Mouse (Mus musculus) kidney, postnatal 0 days (tissue): ENCODE results near the gene Adrb1. TPM values are rescaled to one million over a fixed set of nuclear protein-coding genes. Genes with fewer than 3 reads are reported as not detected.

ENCODE experiments used
- ATAC-seq: fragments of 200-750 bp; cut with Nextera tagmentation; replicated peaks from 2 replicates; pipeline ENCODE4 v1.8.0; 2017; ENCODE audit warnings: low read depth, moderate number of reproducible peaks, moderate TSS enrichment, moderate library complexity; ENCODE audit not compliant: low FRiP score
- DNase-seq: peaks from one replicate; pipeline ENCODE4 v3.0.0-alpha.2; 2016; ENCODE audit warnings: low spot score
- H3K27ac ChIP-seq: fragments of 300-500 bp; sonication (generic); 2 replicates; pipeline ENCODE4 v1.5.1; 2014; ENCODE audit warnings: mild to moderate bottlenecking
- H3K27me3 ChIP-seq: fragments of 300-500 bp; sonication (generic); 2 replicates; pipeline ENCODE4 v1.6.1; 2014; ENCODE audit warnings: low read length, mixed read lengths; ENCODE audit not compliant: insufficient read depth
- H3K36me3 ChIP-seq: fragments of 300-500 bp; sonication (generic); 2 replicates; pipeline ENCODE4 v1.6.1; 2014; ENCODE audit warnings: low read length, mixed read lengths; ENCODE audit not compliant: insufficient read depth
- H3K4me1 ChIP-seq: fragments of 300-500 bp; sonication (generic); replicated peaks from 2 replicates; pipeline ENCODE4 v1.6.1; 2014; ENCODE audit warnings: antibody characterized with exemption, low read length, mixed read lengths; ENCODE audit not compliant: insufficient read depth
- H3K4me2 ChIP-seq: fragments of 300-500 bp; sonication (generic); 2 replicates; pipeline ENCODE4 v1.6.1; 2014; ENCODE audit warnings: mild to moderate bottlenecking, low read length, moderate library complexity, mixed read lengths
- H3K4me3 ChIP-seq: fragments of 300-500 bp; sonication (generic); replicated peaks from 2 replicates; pipeline ENCODE4 v1.5.1; 2014; ENCODE audit warnings: low read depth, low read length
- H3K9ac ChIP-seq: fragments of 300-500 bp; sonication (generic); 2 replicates; pipeline ENCODE4 v1.6.1; 2014; ENCODE audit warnings: low read depth, low read length
- H3K9me3 ChIP-seq: fragments of 300-500 bp; sonication (generic); replicated peaks from 2 replicates; pipeline ENCODE4 v1.6.1; 2016; ENCODE audit warnings: low read length, inconsistent platforms, mixed read lengths
- CTCF ChIP-seq: IDR thresholded peaks from 2 replicates; pipeline ENCODE4 v1.5.1; 2016; ENCODE audit warnings: antibody characterized with exemption, low read depth, mild to moderate bottlenecking, moderate library complexity
- WGBS: fragments of 180-500 bp; shearing (Covaris S2); extraction: QIAGEN DNeasy Blood & Tissue Kit; methylation state at CpG from one replicate; pipeline ENCODE4 v1.1.7; 2014; 5-methylcytosine and 5-hydroxymethylcytosine counted together
- polyA plus RNA-seq: library from polyadenylated mRNA; unstranded; fragments of >200 nt; fragmentation: Nextera tagmentation; extraction: Ambion mirVana; gene quantifications from 2 replicates; pipeline ENCODE4 v1.2.1, GENCODE M21; 2015

Gene Adrb1
- polyA plus RNA-seq, 1 experiment from 2014 or later = 0.55 TPM

- Histone ChIP-seq H3K4me2 (no peak overlapping the region), H3K36me3 (no peaks in the 10 kb centered on the region), H3K4me3 (no peak overlapping the region), H3K9ac (no peak overlapping the region), H3K27ac (no peak overlapping the region), H3K27me3 (no peaks in the 10 kb centered on the region), H3K4me1 (no peaks in the 10 kb centered on the region), H3K9me3 (no peaks in the 10 kb centered on the region)
- ATAC-seq = no peak
- no peak for DNase-seq
- no peak for TF ChIP-seq CTCF
- 73% methylated on average over 12 of the region's 12 CpGs for WGBS
Measured at GRCm38 (mm10) chr19:56688661-56689335, 33.2 kb upstream of the Adrb1 start.

- no peak for DNase-seq
- no peak for ATAC-seq
Measured at GRCm38 (mm10) chr19:56689493-56689892, 32.5 kb upstream of the Adrb1 start.

GRCm38 (mm10) chr19:56691103-56691502 lies 30.9 kb upstream of the Adrb1 start:
- no peaks in the 10 kb centered on the region for H3K9me3 ChIP-seq
- H3K9ac ChIP-seq = no peak overlapping the region
- ATAC-seq = no peak
- no peak for DNase-seq
- H3K4me3 ChIP-seq = no peak overlapping the region
- no peaks in the 10 kb centered on the region for H3K36me3 ChIP-seq
- no peaks in the 10 kb centered on the region for H3K4me1 ChIP-seq
- H3K27me3 ChIP-seq = no peaks in the 10 kb centered on the region
- WGBS = 90% methylated on average over 3 of the region's 3 CpGs
- no peak overlapping the region for H3K4me2 ChIP-seq
- no peak for TF ChIP-seq CTCF
- H3K27ac ChIP-seq = no peak overlapping the region

More at GRCm38 (mm10) chr19:56689493-56689892, 32.5 kb upstream of the Adrb1 start:
- Histone ChIP-seq H3K9me3 (no peaks in the 10 kb centered on the region), H3K27me3 (no peaks in the 10 kb centered on the region), H3K4me2 (no peak overlapping the region), H3K27ac (no peak overlapping the region), H3K4me1 (no peaks in the 10 kb centered on the region), H3K36me3 (no peaks in the 10 kb centered on the region), H3K4me3 (no peak overlapping the region), H3K9ac (no peak overlapping the region)
- TF ChIP-seq CTCF = no peak
- 68% methylated on average over 6 of the region's 6 CpGs for WGBS

- 34% methylated on average over 5 of the region's 5 CpGs for WGBS
- ATAC-seq = no peak
Measured at GRCm38 (mm10) chr19:56692451-56692850, 29.5 kb upstream of the Adrb1 start.

GRCm38 (mm10) chr19:56697370-56698144 lies 24.4 kb upstream of the Adrb1 start:
- no peak overlapping the region for H3K27ac ChIP-seq
- no peak overlapping the region for H3K4me2 ChIP-seq
- no peak for ATAC-seq
- H3K9me3 ChIP-seq = no peaks in the 10 kb centered on the region
- DNase-seq = no peak
- 84% methylated on average over 20 of the region's 20 CpGs for WGBS
- H3K36me3 ChIP-seq = no peaks in the 10 kb centered on the region
- H3K9ac ChIP-seq = no peak overlapping the region
- no peak overlapping the region for H3K4me3 ChIP-seq
- no peaks in the 10 kb centered on the region for H3K27me3 ChIP-seq
- TF ChIP-seq CTCF = no peak
- peaks cover 7% of the 10 kb centered on the region; the same call in 1 of the 2 replicates for H3K4me1 ChIP-seq

More at GRCm38 (mm10) chr19:56692451-56692850, 29.5 kb upstream of the Adrb1 start:
- H3K9ac ChIP-seq = no peak overlapping the region
- no peaks in the 10 kb centered on the region for H3K9me3 ChIP-seq
- no peaks in the 10 kb centered on the region for H3K27me3 ChIP-seq
- H3K36me3 ChIP-seq = no peaks in the 10 kb centered on the region
- H3K4me1 ChIP-seq = no peaks in the 10 kb centered on the region
- no peak overlapping the region for H3K4me3 ChIP-seq
- H3K27ac ChIP-seq = no peak overlapping the region
- no peak for TF ChIP-seq CTCF
- no peak for DNase-seq
- H3K4me2 ChIP-seq = no peak overlapping the region

- Histone ChIP-seq H3K27ac (no peak overlapping the region), H3K9me3 (no peaks in the 10 kb centered on the region), H3K9ac (no peak overlapping the region), H3K36me3 (no peaks in the 10 kb centered on the region), H3K4me3 (no peak overlapping the region), H3K4me2 (no peak overlapping the region), H3K4me1 (peaks cover 7% of the 10 kb centered on the region; the same call in 1 of the 2 replicates), H3K27me3 (no peaks in the 10 kb centered on the region)
- WGBS = 23% methylated on average over 10 of the region's 10 CpGs
- no peak for TF ChIP-seq CTCF
- ATAC-seq = no peak
- peak; percentile 46 for DNase-seq
Measured at GRCm38 (mm10) chr19:56700848-56701247, 21.2 kb upstream of the Adrb1 start.
